Mouse (Mus musculus) C2C12 (cell line): ENCODE data around the gene Olfr172. TPM values are rescaled to one million over a fixed set of nuclear protein-coding genes. Genes with fewer than 3 reads are reported as not detected.

Experiments
- H3K27me3 ChIP-seq: one replicate; pipeline ENCODE4 v1.6.1; 2011; ENCODE audit not compliant: control insufficient read depth, insufficient read depth, insufficient read length
- H3K36me3 ChIP-seq: one replicate; pipeline ENCODE4 v1.6.1; 2011; ENCODE audit not compliant: control insufficient read depth, insufficient read depth
- H3K4me3 ChIP-seq: one replicate; pipeline ENCODE4 v1.5.1; 2011; ENCODE audit warnings: mild to moderate bottlenecking, control low read depth; ENCODE audit not compliant: poor library complexity, insufficient read depth, severe bottlenecking
- H3K79me2 ChIP-seq: one replicate; pipeline ENCODE4 v1.6.1; 2011; ENCODE audit not compliant: control insufficient read depth, insufficient read depth
- H3K79me3 ChIP-seq: one replicate; pipeline ENCODE4 v1.6.1; 2011; ENCODE audit warnings: low read depth, control low read depth
- H3ac ChIP-seq: one replicate; pipeline ENCODE3; 2011; ENCODE audit warnings: low read depth; ENCODE audit not compliant: control insufficient read depth, insufficient read length
- CEBPB ChIP-seq: IDR thresholded peaks from one replicate; pipeline ENCODE4 v1.6.1; 2011; ENCODE audit warnings: low read depth, mild to moderate bottlenecking, control low read depth, moderate library complexity
- CTCF ChIP-seq: IDR thresholded peaks from one replicate; pipeline ENCODE4 v1.5.1; 2011; ENCODE audit not compliant: control insufficient read depth, insufficient read depth, insufficient read length
- FOSL1 ChIP-seq: IDR thresholded peaks from one replicate; pipeline ENCODE4 v1.8.0; 2011; ENCODE audit warnings: mild to moderate bottlenecking, low read length; ENCODE audit not compliant: poor library complexity, insufficient read depth, severe bottlenecking
- MAX ChIP-seq: IDR thresholded peaks from one replicate; pipeline ENCODE4 v1.6.1; 2011; ENCODE audit warnings: mild to moderate bottlenecking, control low read depth
- MYOD1 ChIP-seq: IDR thresholded peaks from one replicate; pipeline ENCODE4 v1.6.1; 2011; ENCODE audit warnings: low read depth; ENCODE audit not compliant: control insufficient read depth, insufficient read length
- MYOG ChIP-seq: IDR thresholded peaks from one replicate; pipeline ENCODE4 v1.6.1; 2011; ENCODE audit not compliant: control insufficient read depth, insufficient read length; ENCODE audit errors: extremely low read depth
- USF1 ChIP-seq: IDR thresholded peaks from one replicate; pipeline ENCODE4 v1.6.1; 2011; ENCODE audit warnings: low read depth, mild to moderate bottlenecking, control low read depth, moderate library complexity
- polyA plus RNA-seq: library from polyadenylated mRNA; unstranded; fragments of >200 nt; fragmentation: generic; extraction: Trizol; gene quantifications from one replicate; pipeline ENCODE4 v1.2.1, GENCODE M21; 2012; ENCODE audit warnings: missing spikeins

Gene Olfr172
- polyA plus RNA-seq, 1 experiment, result not detected

GRCm38 (mm10) chr16:58726680-58727476, 36.1 kb downstream of the Olfr172 start:
- H3K79me3 ChIP-seq, result peaks cover 15% of the 10 kb centered on the region
- no peaks in the 10 kb centered on the region for H3K27me3 ChIP-seq
- no peak for TF ChIP-seq FOSL1
- TF ChIP-seq MYOG, result no peak
- no peak for TF ChIP-seq MYOD1
- TF ChIP-seq MAX, result no peak
- TF ChIP-seq USF1, result no peak
- no peak for TF ChIP-seq CTCF
- TF ChIP-seq CEBPB, result no peak
- peaks cover 25% of the 10 kb centered on the region for H3K36me3 ChIP-seq
- H3K4me3 ChIP-seq, result no peak overlapping the region
- H3K79me2 ChIP-seq, result peaks cover 20% of the 10 kb centered on the region
- no peak overlapping the region for H3ac ChIP-seq

- H3ac ChIP-seq, result no peak overlapping the region
- H3K36me3 ChIP-seq, result no peaks in the 10 kb centered on the region
- H3K4me3 ChIP-seq, result no peak overlapping the region
- H3K79me3 ChIP-seq, result no peaks in the 10 kb centered on the region
- H3K27me3 ChIP-seq, result no peaks in the 10 kb centered on the region
- TF ChIP-seq CEBPB (no peak), USF1 (no peak), CTCF (no peak), MAX (no peak), FOSL1 (no peak), MYOD1 (no peak), MYOG (no peak)
- no peaks in the 10 kb centered on the region for H3K79me2 ChIP-seq
Observed at GRCm38 (mm10) chr16:58722292-58722691, 40.7 kb downstream of the Olfr172 start.

DNA sequence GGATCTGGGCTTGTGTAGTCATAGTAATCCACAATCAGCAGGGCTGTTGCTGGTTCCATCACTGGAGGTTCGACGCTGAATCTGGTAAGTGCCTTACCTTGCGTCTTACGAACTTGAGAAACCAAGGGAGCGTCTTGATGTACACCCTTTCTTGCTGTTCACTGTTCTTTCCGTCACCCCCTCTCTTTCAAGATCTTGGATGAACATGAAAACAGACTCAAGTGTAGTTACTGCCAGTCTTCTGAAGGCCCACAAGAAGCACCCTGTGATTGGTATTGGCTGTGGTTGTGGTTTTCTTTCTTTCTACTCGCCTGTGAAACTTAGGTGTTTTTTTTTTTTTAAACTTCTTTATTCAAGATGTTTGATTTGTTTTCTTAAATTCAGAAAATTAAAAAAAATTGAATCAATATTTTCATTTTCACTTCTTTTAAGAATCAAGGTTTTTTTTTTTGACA, 44.3 kb downstream of the Olfr172 start, which contains the start of gene Gpr15:
Gene Gpr15 (minus strand): TSS at position 405 of the 455 bp plus-strand sequence.
- H3K4me3 ChIP-seq, result no peak within 1 kb of the TSS
- TF ChIP-seq MYOG (no peak), CEBPB (no peak), CTCF (no peak), FOSL1 (no peak), USF1 (no peak), MYOD1 (no peak)
- no peaks in the 10 kb centered on the region for H3K79me3 ChIP-seq
- H3K36me3 ChIP-seq, result no peaks in the 10 kb centered on the region
- no peaks in the 10 kb centered on the region for H3K79me2 ChIP-seq
- no peak within 1 kb of the TSS for H3ac ChIP-seq
- H3K27me3 ChIP-seq, result no peaks in the 10 kb centered on the region

GRCm38 (mm10) chr16:58715018-58715417, 48.0 kb downstream of the Olfr172 start:
- Histone ChIP-seq H3K79me3 (no peaks in the 10 kb centered on the region), H3K27me3 (no peaks in the 10 kb centered on the region), H3K4me3 (no peak overlapping the region), H3K79me2 (no peaks in the 10 kb centered on the region), H3K36me3 (no peaks in the 10 kb centered on the region), H3ac (no peak overlapping the region)
- TF ChIP-seq MYOD1 (no peak), CEBPB (no peak), MAX (no peak)

- no peak overlapping the region for H3ac ChIP-seq
- no peaks in the 10 kb centered on the region for H3K79me2 ChIP-seq
- TF ChIP-seq MYOG (no peak), MYOD1 (no peak), MAX (no peak), CEBPB (no peak), CTCF (no peak), FOSL1 (no peak), USF1 (no peak)
- H3K36me3 ChIP-seq, result no peaks in the 10 kb centered on the region
- H3K27me3 ChIP-seq, result no peaks in the 10 kb centered on the region
- no peak overlapping the region for H3K4me3 ChIP-seq
- no peaks in the 10 kb centered on the region for H3K79me3 ChIP-seq
Observed at GRCm38 (mm10) chr16:58713128-58713527, 49.8 kb downstream of the Olfr172 start.
